Mouse (Mus musculus) forebrain, postnatal 0 days (tissue): ENCODE data around the gene Etaa1. TPM values are rescaled to one million over a fixed set of nuclear protein-coding genes. Genes with fewer than 3 reads are reported as not detected.
"Not testable (repeated sequence)": the region's sequence is repeated elsewhere in the genome, so short reads cannot be mapped to it uniquely, and the experiment has no call there.

ENCODE experiments used
- ATAC-seq: fragments of 200-750 bp; cut with Nextera tagmentation; 2 replicates; pipeline ENCODE4 v1.8.0; 2017; ENCODE audit warnings: mild to moderate bottlenecking, moderate library complexity
- DNase-seq: peaks from one replicate; pipeline ENCODE4 v3.0.0-alpha.2; 2015
- H3K27ac ChIP-seq: fragments of 300-500 bp; sonication (generic); 2 replicates; pipeline ENCODE4 v1.5.1; 2014; ENCODE audit warnings: low read depth, mild to moderate bottlenecking, antibody characterized with exemption, low read length, moderate library complexity, mixed read lengths
- H3K27me3 ChIP-seq: fragments of 300-500 bp; sonication (generic); 2 replicates; pipeline ENCODE4 v1.6.1; 2014; ENCODE audit warnings: mild to moderate bottlenecking, low read length, mixed read lengths; ENCODE audit not compliant: insufficient read depth
- H3K36me3 ChIP-seq: fragments of 300-500 bp; sonication (generic); 2 replicates; pipeline ENCODE4 v1.6.1; 2014; ENCODE audit warnings: mild to moderate bottlenecking, moderate library complexity; ENCODE audit not compliant: insufficient read depth
- H3K4me1 ChIP-seq: fragments of 300-500 bp; sonication (generic); 2 replicates; pipeline ENCODE4 v1.6.1; 2014; ENCODE audit warnings: antibody characterized with exemption; ENCODE audit not compliant: insufficient read depth
- H3K4me2 ChIP-seq: fragments of 300-500 bp; sonication (generic); 2 replicates; pipeline ENCODE4 v1.6.1; 2014; ENCODE audit warnings: low read depth, mild to moderate bottlenecking, moderate library complexity
- H3K4me3 ChIP-seq: fragments of 300-500 bp; sonication (generic); 2 replicates; pipeline ENCODE4 v1.5.1; 2014; ENCODE audit warnings: low read depth, low read length, mixed read lengths
- H3K9ac ChIP-seq: fragments of 300-500 bp; sonication (generic); 2 replicates; pipeline ENCODE4 v1.6.1; 2014; ENCODE audit warnings: mild to moderate bottlenecking
- H3K9me3 ChIP-seq: fragments of 300-500 bp; sonication (generic); 2 replicates; pipeline ENCODE4 v1.6.1; 2016; ENCODE audit warnings: low read length
- CTCF ChIP-seq: sonication (generic); IDR thresholded peaks from 2 replicates; pipeline ENCODE4 v1.5.1; 2016; ENCODE audit warnings: antibody characterized with exemption, control low read depth, low read depth
- WGBS: fragments of 180-500 bp; shearing (Covaris S2); extraction: QIAGEN DNeasy Blood & Tissue Kit; methylation state at CpG from one replicate; pipeline ENCODE4 v1.1.7; 2014; 5-methylcytosine and 5-hydroxymethylcytosine counted together
- polyA plus RNA-seq: library from polyadenylated mRNA; unstranded; fragments of >200 nt; fragmentation: Nextera tagmentation; extraction: Ambion mirVana; gene quantifications from 2 replicates; pipeline ENCODE4 v1.2.1, GENCODE M21; 2015
- total RNA-seq: library from RNA; depleted of rRNA; stranded (reverse); fragments of >200 nt; gene quantifications from 2 replicates; pipeline ENCODE4 v1.2.3, GENCODE M21; 2014

Gene Etaa1
- total and polyA plus RNA-seq, 2 experiments from 2014 or later, result 5.7 to 6.3 TPM

DNA sequence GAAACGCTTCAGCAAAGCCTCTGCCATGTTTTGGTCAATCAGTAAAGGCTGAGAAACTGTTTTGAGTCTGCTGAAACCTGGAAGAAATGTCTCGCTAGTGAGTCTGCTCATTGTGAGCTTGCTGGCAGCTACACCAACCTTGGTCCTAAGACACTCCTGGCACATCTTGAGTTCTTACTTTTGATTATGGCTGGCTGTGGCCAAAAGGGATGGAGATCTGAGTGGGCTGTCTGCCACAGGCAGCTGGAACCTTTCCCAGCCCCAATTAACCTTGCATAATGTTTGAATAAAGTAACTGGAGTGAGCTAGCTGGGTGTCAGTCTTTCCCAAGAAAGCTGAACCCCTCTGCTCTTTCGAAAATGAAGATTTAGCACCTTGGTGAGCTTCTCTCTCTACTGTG is 2.3 kb downstream of the Etaa1 start:
- WGBS, result 37% methylated on average over 3 of the region's 3 CpGs
- ATAC-seq, result no peak
- 0 out of 2 replicates have a peak overlapping the region, but pooled peaks have one; percentile 8 for H3K4me2 ChIP-seq

DNA sequence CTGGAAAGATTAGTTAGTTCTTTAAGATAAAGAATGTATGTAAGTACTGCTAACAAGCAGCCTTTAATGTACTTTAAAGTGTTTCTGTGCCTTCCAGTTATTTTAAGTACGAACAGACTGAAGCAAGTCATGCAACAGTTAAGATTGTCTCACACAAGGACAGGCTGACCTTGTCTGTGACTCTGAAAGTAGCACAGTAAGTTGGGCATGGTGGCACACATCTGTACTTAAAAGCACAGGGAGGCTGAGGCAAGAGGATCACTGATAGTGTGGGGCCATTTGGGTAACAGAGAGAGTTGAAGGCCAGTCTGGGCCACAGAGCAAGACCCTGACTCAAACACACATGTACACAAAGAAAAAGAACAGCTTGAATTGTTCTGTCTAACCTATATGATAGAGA is 14.5 kb downstream of the Etaa1 start:
- Histone ChIP-seq H3K27me3 (no peaks in the 10 kb centered on the region), H3K4me1 (no peaks in the 10 kb centered on the region), H3K36me3 (0 out of 2 replicates have a peak, but pooled peaks cover 6% of the 10 kb centered on the region), H3K4me3 (no peak overlapping the region), H3K9me3 (no peaks in the 10 kb centered on the region), H3K9ac (no peak overlapping the region), H3K27ac (no peak overlapping the region), H3K4me2 (no peak overlapping the region)
- ATAC-seq (no peak), DNase-seq (no peak)
- TF ChIP-seq CTCF, result no peak
- 86% methylated on average over 1 of the region's 1 CpGs for WGBS

More for the DNA sequence above, 2.3 kb downstream of the Etaa1 start:
- H3K4me1 ChIP-seq, result peaks cover 8% of the 10 kb centered on the region; the same call in 1 of the 2 replicates
- H3K27me3 ChIP-seq, result no peaks in the 10 kb centered on the region
- no peak overlapping the region for H3K4me3 ChIP-seq
- H3K27ac ChIP-seq, result no peak overlapping the region
- peak; percentile 72 for DNase-seq
- H3K9me3 ChIP-seq, result no peaks in the 10 kb centered on the region
- no peak overlapping the region for H3K9ac ChIP-seq
- TF ChIP-seq CTCF, result no peak
- peaks cover 8% of the 10 kb centered on the region; the same call in 1 of the 2 replicates for H3K36me3 ChIP-seq

DNA sequence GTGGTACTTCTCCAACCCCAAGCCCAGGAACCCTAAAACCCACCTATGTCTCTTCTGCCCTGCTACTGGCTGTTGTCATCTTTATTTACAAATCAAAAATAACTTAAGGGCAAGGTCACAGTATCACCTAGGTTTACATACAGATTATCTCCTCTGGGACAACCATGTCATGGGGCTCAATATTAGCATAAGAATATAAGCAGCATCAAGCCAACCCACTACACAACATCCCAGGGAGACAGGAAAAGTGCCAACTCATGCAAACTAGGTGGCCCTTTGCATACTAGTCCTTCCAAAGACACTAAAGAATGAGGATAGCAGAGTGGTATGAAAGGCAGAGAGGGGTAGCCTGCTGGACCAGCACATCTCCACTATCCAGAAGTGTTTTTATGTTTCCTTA is 15.7 kb downstream of the Etaa1 start:
- no peak overlapping the region for H3K4me3 ChIP-seq
- H3K36me3 ChIP-seq, result 0 out of 2 replicates have a peak, but pooled peaks cover 6% of the 10 kb centered on the region
- DNase-seq, result no peak
- no peaks in the 10 kb centered on the region for H3K4me1 ChIP-seq
- H3K9ac ChIP-seq, result no peak overlapping the region
- H3K9me3 ChIP-seq, result no peaks in the 10 kb centered on the region
- no peak overlapping the region for H3K4me2 ChIP-seq
- no peak for ATAC-seq
- no peaks in the 10 kb centered on the region for H3K27me3 ChIP-seq
- H3K27ac ChIP-seq, result no peak overlapping the region
- TF ChIP-seq CTCF, result no peak

DNA sequence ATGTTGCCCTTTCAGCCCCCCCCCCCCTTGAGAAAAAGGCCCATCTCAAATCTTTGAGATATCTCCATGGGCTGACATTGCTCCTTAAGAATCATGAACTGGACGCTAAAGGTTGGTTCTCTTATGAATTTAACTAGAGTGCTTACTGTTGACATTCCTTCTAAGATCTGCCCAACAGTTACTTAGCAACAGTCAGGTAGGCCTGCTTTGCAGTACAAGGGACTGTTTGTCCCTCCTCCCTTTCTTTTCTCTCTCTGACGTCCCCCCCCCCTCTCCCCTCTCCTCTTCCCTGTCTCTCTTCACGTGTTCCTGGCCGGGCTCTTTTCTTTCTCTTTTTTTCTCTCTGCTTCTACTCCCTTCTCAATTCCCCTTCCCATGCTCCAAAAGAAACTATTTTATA is 35.8 kb downstream of the Etaa1 start:
- ATAC-seq, result no peak
- H3K4me1 ChIP-seq, result no peaks in the 10 kb centered on the region
- no peaks in the 10 kb centered on the region for H3K9me3 ChIP-seq
- no peaks in the 10 kb centered on the region for H3K27me3 ChIP-seq
- H3K4me2 ChIP-seq, result no peak overlapping the region
- H3K27ac ChIP-seq, result no peak overlapping the region
- H3K9ac ChIP-seq, result no peak overlapping the region
- DNase-seq, result no peak
- H3K36me3 ChIP-seq, result no peaks in the 10 kb centered on the region
- no peak for TF ChIP-seq CTCF
- no peak overlapping the region for H3K4me3 ChIP-seq
- WGBS, result 63% methylated on average over 4 of the region's 4 CpGs

DNA sequence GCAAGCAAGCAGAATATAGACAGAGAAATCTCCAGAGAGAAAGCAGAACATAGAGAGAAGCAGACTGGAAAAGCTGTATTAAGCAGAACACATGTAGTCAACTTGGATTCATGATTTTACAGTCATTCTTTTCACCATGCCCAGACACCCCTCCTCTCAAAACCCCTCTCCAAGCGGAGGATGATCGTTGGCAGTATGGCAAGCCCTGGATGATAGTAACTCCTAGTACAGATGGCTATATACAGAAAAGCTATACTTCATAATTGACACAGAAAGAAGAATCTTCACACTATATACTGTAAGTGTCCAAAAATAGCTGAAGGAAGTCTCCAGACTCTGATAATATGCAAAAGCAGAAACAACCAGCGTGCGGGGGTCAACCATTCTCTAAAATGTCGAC is 36.6 kb downstream of the Etaa1 start:
- TF ChIP-seq CTCF, result no peak
- peak; percentile 49 for DNase-seq
- Histone ChIP-seq H3K4me2 (no peak overlapping the region), H3K36me3 (no peaks in the 10 kb centered on the region), H3K27me3 (no peaks in the 10 kb centered on the region), H3K4me3 (no peak overlapping the region), H3K9ac (no peak overlapping the region), H3K27ac (no peak overlapping the region), H3K9me3 (no peaks in the 10 kb centered on the region), H3K4me1 (no peaks in the 10 kb centered on the region)
- peak; percentile 92 for ATAC-seq
- 80% methylated on average over 5 of the region's 5 CpGs for WGBS

DNA sequence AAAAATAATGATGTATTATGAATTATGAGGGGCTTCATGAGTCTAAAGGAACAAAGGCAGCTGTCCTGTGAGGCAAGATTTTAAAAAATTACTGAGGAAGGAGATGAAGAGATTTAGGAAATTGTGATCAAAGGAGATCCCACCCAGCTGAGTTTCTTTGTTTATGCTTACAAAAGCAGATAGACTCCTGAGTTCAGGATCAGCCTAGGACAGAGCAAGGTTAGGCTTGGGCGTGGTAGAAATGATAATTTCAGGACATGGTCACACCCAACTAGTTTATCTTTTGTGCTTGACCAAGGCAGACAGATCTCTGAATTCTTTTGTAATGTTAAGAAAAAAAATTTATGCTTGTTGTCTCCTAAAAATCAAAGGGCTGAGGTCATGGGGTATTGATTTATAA is 37.2 kb downstream of the Etaa1 start:
- Histone ChIP-seq H3K4me1 (no peaks in the 10 kb centered on the region), H3K4me3 (no peak overlapping the region), H3K9ac (no peak overlapping the region), H3K9me3 (no peaks in the 10 kb centered on the region), H3K36me3 (no peaks in the 10 kb centered on the region), H3K27me3 (no peaks in the 10 kb centered on the region), H3K4me2 (no peak overlapping the region), H3K27ac (no peak overlapping the region)
- 86% methylated on average over 1 of the region's 1 CpGs for WGBS
- no peak for DNase-seq
- no peak for ATAC-seq
- TF ChIP-seq CTCF, result no peak

DNA sequence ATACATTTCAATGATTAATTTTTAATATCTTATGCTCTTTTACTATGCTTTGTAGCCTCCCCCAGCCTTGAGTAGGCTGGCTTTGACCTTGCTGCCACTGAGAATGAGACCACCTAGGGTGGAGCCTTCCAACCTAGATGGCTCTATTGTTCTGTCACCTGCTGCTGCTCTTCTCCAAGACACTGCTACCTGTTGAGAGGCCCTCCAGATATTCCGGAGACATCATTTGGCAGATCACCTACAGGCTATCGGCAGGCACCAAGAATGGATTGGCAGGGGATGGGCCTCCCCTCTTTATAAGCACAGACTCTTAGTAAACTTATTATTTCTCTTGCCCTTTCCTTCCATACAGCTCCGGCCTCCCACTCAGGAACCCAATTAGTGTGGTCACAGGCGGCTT is 52.7 kb downstream of the Etaa1 start:
- H3K9ac ChIP-seq, H3K9me3 ChIP-seq, H3K4me1 ChIP-seq, ATAC-seq, H3K27me3 ChIP-seq, DNase-seq, H3K36me3 ChIP-seq, H3K27ac ChIP-seq, H3K4me2 ChIP-seq, H3K4me3 ChIP-seq: not testable (repeated sequence)
- WGBS, result 86% methylated on average over 4 of the region's 4 CpGs
